Mouse (Mus musculus) ES-E14 (cell line): ENCODE data around the gene Pgghg. TPM values are rescaled to one million over a fixed set of nuclear protein-coding genes. Genes with fewer than 3 reads are reported as not detected.

Experiments used
- DNase-seq: peaks from one replicate; pipeline ENCODE4 v3.0.0-alpha.2; 2013; ENCODE audit warnings: low read depth, low spot score
- H3K27ac ChIP-seq: 2 replicates; pipeline ENCODE4 v1.5.1; 2012; ENCODE audit warnings: low read depth, mild to moderate bottlenecking, low read length, moderate library complexity, mixed read lengths; ENCODE audit not compliant: poor library complexity, insufficient read depth, severe bottlenecking
- H3K36me3 ChIP-seq: 2 replicates; pipeline ENCODE4 v1.6.1; 2012; ENCODE audit warnings: mild to moderate bottlenecking, low read length, moderate library complexity, mixed read lengths; ENCODE audit not compliant: control insufficient read depth, poor library complexity, insufficient read depth, severe bottlenecking
- H3K4me1 ChIP-seq, 2 experiments: fragments of 150-350 bp in 1 of 2; sonication (generic) in 1 of 2; 2 replicates each; pipeline ENCODE4 v1.6.1; 2012; ENCODE audit warnings: low read length in 2 of 2, mild to moderate bottlenecking in 1 of 2, mixed read lengths in 1 of 2; ENCODE audit not compliant: control insufficient read depth in 2 of 2, insufficient read depth in 2 of 2, poor library complexity in 1 of 2
- H3K4me3 ChIP-seq, 2 experiments: fragments of 150-350 bp in 1 of 2; sonication (generic) in 1 of 2; 2 replicates each; pipeline ENCODE4 v1.5.1; 2012; ENCODE audit warnings: low read length in 2 of 2, low read depth in 1 of 2, mild to moderate bottlenecking in 1 of 2, mixed read lengths in 1 of 2; ENCODE audit not compliant: insufficient read depth in 1 of 2, poor library complexity in 1 of 2, severe bottlenecking in 1 of 2
- H3K9ac ChIP-seq: 2 replicates; pipeline ENCODE4 v1.6.1; 2012; ENCODE audit warnings: low read depth, mild to moderate bottlenecking, low read length, mixed read lengths; ENCODE audit not compliant: poor library complexity, insufficient read depth, severe bottlenecking
- H3K9me3 ChIP-seq: fragments of 150-350 bp; sonication (generic); 2 replicates; pipeline ENCODE4 v1.6.1; 2012; ENCODE audit warnings: low read depth, mild to moderate bottlenecking, low read length; ENCODE audit not compliant: control insufficient read depth, insufficient read depth
- CHD2 ChIP-seq: IDR thresholded peaks from 2 replicates; pipeline ENCODE4 v1.6.1; 2014; ENCODE audit warnings: mild to moderate bottlenecking, low read depth, low read length, inconsistent platforms
- HCFC1 ChIP-seq: IDR thresholded peaks from 2 replicates; pipeline ENCODE4 v1.6.1; 2012; ENCODE audit warnings: low read length, inconsistent platforms, borderline replicate concordance; ENCODE audit not compliant: insufficient read depth
- MAFK ChIP-seq: IDR thresholded peaks from 2 replicates; pipeline ENCODE4 v1.6.1; 2014; ENCODE audit warnings: mild to moderate bottlenecking, low read depth, low read length, inconsistent platforms; ENCODE audit not compliant: insufficient read depth
- ZC3H11A ChIP-seq: IDR thresholded peaks from 2 replicates; pipeline ENCODE4 v1.6.1; 2012; ENCODE audit warnings: low read depth, mild to moderate bottlenecking, inconsistent platforms, low read length, borderline replicate concordance
- ZNF384 ChIP-seq: IDR thresholded peaks from 2 replicates; pipeline ENCODE4 v1.6.1; 2012; ENCODE audit warnings: low read depth, low read length, inconsistent platforms
- in situ Hi-C, 2 experiments: fragments of 600-800 bp; cut with MboI; formaldehyde crosslinking; loops; one replicate each; pipeline ENCODE4 v1.15.1; 2025; ENCODE audit warnings: low sequenced_read_pairs in 2 of 2, inconsistent platforms in 1 of 2; ENCODE audit not compliant: unreplicated experiment in 2 of 2
- total RNA-seq: library from RNA; depleted of rRNA; stranded (reverse); fragments of 300-350 nt; gene quantifications from 2 replicates; pipeline ENCODE4 v1.2.3, GENCODE M21; 2012

The Pgghg gene
- total RNA-seq, 1 experiment: 10.0 TPM

- TF ChIP-seq ZNF384 (no peak), ZC3H11A (no peak), HCFC1 (no peak), CHD2 (no peak), MAFK (no peak)
- no peak overlapping the region for H3K9ac ChIP-seq
- no peaks in the 10 kb centered on the region for H3K4me1 ChIP-seq
- no peak overlapping the region for H3K4me3 ChIP-seq
- no peak for DNase-seq
- H3K9me3 ChIP-seq: no peaks in the 10 kb centered on the region
- H3K27ac ChIP-seq: no peak overlapping the region
- in situ Hi-C loops: no loop called here
- H3K36me3 ChIP-seq: no peaks in the 10 kb centered on the region
These were observed 14.0 kb upstream of the Pgghg start for GRCm38 (mm10) chr7:140927181-140927580.

GRCm38 (mm10) chr7:140938436-140938835 lies 2.8 kb upstream of the Pgghg start:
- Histone ChIP-seq H3K9ac (no peak overlapping the region), H3K9me3 (no peaks in the 10 kb centered on the region), H3K4me3 (no peak overlapping the region), H3K4me1 (peaks cover 4 to 17% of the 10 kb centered on the region in 2 experiments; a peak in 3 of 4 replicates), H3K27ac (peak overlapping the region; percentile 61; the same call in 1 of the 2 replicates), H3K36me3 (no peaks in the 10 kb centered on the region)
- no peak for TF ChIP-seq ZC3H11A
- no peak for TF ChIP-seq CHD2
- TF ChIP-seq HCFC1: no peak
- no peak for TF ChIP-seq ZNF384
- no peak for TF ChIP-seq MAFK
- in situ Hi-C loops: no loop called here
- no peak for DNase-seq

DNA sequence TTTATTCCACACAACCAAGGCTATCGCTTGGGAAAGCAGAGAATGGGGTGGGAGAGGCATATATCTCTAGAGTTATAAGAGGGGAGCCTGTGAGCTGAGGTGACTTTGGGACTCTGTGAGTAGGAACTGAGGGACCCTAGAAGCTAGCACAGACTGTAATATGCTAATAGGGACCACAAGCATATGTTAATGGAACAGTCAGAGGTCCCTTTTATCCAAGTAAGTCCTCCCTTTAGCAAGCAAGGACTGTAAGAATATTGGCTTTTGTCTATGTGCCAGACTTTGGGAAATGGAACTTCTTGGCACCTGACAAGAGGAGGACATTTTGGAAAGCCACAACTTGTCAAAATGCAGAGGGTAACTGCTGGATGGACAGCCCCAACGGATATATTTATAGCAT lies 2.3 kb upstream of the Pgghg start:
- in situ Hi-C loops: no loop called here
- Histone ChIP-seq H3K9ac (no peak overlapping the region), H3K4me3 (0 out of 4 replicates have a peak overlapping the region, but pooled peaks of 1 of the 2 experiments have one; percentile 6), H3K36me3 (no peaks in the 10 kb centered on the region), H3K4me1 (peaks cover 4 to 17% of the 10 kb centered on the region in 2 experiments; a peak in 3 of 4 replicates), H3K9me3 (no peaks in the 10 kb centered on the region), H3K27ac (peak overlapping the region; percentile 82; the same call in 1 of the 2 replicates)
- TF ChIP-seq ZNF384 (no peak), ZC3H11A (no peak), MAFK (no peak), HCFC1 (no peak), CHD2 (no peak)
- DNase-seq: no peak

DNA sequence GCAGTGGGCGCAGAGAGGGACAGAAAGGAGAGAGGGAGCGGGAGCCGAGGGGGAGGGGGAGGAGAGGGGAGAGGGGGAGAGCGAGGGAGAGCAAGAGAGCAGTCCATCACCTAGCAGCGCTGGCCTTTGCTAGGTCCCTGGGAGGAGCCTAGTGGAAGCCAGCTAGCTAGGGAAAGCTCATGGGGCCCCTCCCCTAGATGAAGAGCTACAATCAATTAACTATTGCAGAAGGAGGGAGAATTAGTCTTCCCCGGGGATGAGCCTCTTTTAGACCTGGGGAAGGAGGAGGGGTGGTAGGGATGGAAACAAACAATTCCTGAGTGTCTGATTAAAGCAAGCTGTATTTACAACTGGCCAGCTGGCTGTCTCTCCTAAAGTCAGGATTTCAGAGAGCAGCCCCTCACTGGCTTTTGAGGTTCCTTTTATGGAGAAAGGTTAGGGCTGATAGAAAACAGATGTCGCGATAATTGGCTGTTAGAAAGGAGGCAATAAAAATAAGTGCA lies 1.5 kb upstream of the Pgghg start:
- in situ Hi-C loops: no loop called here
- Histone ChIP-seq H3K4me3 (peak overlapping the region in 1 of 2 experiments; percentile 15; a peak in 1 of 4 replicates), H3K36me3 (no peaks in the 10 kb centered on the region), H3K9me3 (no peaks in the 10 kb centered on the region), H3K9ac (0 out of 2 replicates have a peak overlapping the region, but pooled peaks have one; percentile 20), H3K27ac (peak overlapping the region; percentile 82), H3K4me1 (peaks cover 4 to 17% of the 10 kb centered on the region in 2 experiments; a peak in 3 of 4 replicates)
- no peak for DNase-seq
- TF ChIP-seq ZNF384: no peak
- no peak for TF ChIP-seq CHD2
- TF ChIP-seq MAFK: no peak
- TF ChIP-seq ZC3H11A: no peak
- no peak for TF ChIP-seq HCFC1

- peak overlapping the region; percentile 70 to 79 for H3K4me3 ChIP-seq
- peak overlapping the region; percentile 16; the same call in 1 of the 2 replicates for H3K27ac ChIP-seq
- H3K36me3 ChIP-seq: peaks cover 23% of the 10 kb centered on the region
- no peaks in the 10 kb centered on the region for H3K9me3 ChIP-seq
- in situ Hi-C loops: no loop called here
- H3K4me1 ChIP-seq: peaks cover 4 to 17% of the 10 kb centered on the region in 2 experiments; a peak in 3 of 4 replicates
- peak overlapping the region; percentile 81 for H3K9ac ChIP-seq
- no peak for DNase-seq
- TF ChIP-seq CHD2: no peak
- no peak for TF ChIP-seq HCFC1
- no peak for TF ChIP-seq ZC3H11A
- TF ChIP-seq MAFK: no peak
- no peak for TF ChIP-seq ZNF384
These were observed 1.1 kb downstream of the Pgghg start for GRCm38 (mm10) chr7:140942341-140942740.
